Mouse (Mus musculus) liver, adult 2 months (tissue): ENCODE results near the gene 1190007I07Rik. TPM values are rescaled to one million over a fixed set of nuclear protein-coding genes. Genes with fewer than 3 reads are reported as not detected.

Experiments used
- DNase-seq: peaks from one replicate; pipeline ENCODE4 v3.0.0-alpha.2; 2011; ENCODE audit warnings: low read depth, low spot score; ENCODE audit errors: extremely low read depth
- H3K27ac ChIP-seq: fragments of 200-500 bp; replicated peaks from 2 replicates; pipeline ENCODE4 v1.5.1; 2012; ENCODE audit warnings: low read depth, mild to moderate bottlenecking, control low read depth, inconsistent platforms, low read length; ENCODE audit not compliant: insufficient read depth
- H3K27me3 ChIP-seq: fragments of 200-500 bp; 2 replicates; pipeline ENCODE4 v1.6.1; 2012; ENCODE audit warnings: mild to moderate bottlenecking, moderate library complexity, low read length, inconsistent platforms; ENCODE audit not compliant: control insufficient read depth, insufficient read depth
- H3K36me3 ChIP-seq: fragments of 200-500 bp; 2 replicates; pipeline ENCODE4 v1.6.1; 2012; ENCODE audit warnings: low read length, inconsistent platforms; ENCODE audit not compliant: control insufficient read depth, insufficient read depth
- H3K4me1 ChIP-seq: fragments of 200-500 bp; 2 replicates; pipeline ENCODE4 v1.6.1; 2011; ENCODE audit warnings: low read length; ENCODE audit not compliant: control insufficient read depth, insufficient read depth
- H3K4me3 ChIP-seq: fragments of 200-500 bp; 2 replicates; pipeline ENCODE4 v1.5.1; 2011; ENCODE audit warnings: low read depth, mild to moderate bottlenecking, control low read depth, low read length, moderate library complexity; ENCODE audit not compliant: insufficient read depth
- H3K79me2 ChIP-seq: fragments of 200-500 bp; 2 replicates; pipeline ENCODE4 v1.6.1; 2012; ENCODE audit warnings: inconsistent platforms, mild to moderate bottlenecking, low read length, moderate library complexity; ENCODE audit not compliant: control insufficient read depth, insufficient read depth
- H3K9ac ChIP-seq: fragments of 200-500 bp; 2 replicates; pipeline ENCODE4 v1.6.1; 2012; ENCODE audit warnings: low read depth, mild to moderate bottlenecking, control low read depth, inconsistent platforms, low read length
- CTCF ChIP-seq: fragments of 200-500 bp; IDR thresholded peaks from 2 replicates; pipeline ENCODE4 v1.5.1; 2011; ENCODE audit warnings: low read depth, low read length, control low read depth
- POLR2A ChIP-seq: fragments of 200-500 bp; IDR thresholded peaks from 2 replicates; pipeline ENCODE4 v1.6.1; 2011; ENCODE audit warnings: low read length, control low read depth; ENCODE audit not compliant: insufficient read depth; ENCODE audit errors: extremely low read depth
- WGBS: fragments of 180-500 bp; shearing (Covaris S2); methylation state at CpG from one replicate; pipeline ENCODE4 v1.1.7; 2018; 5-methylcytosine and 5-hydroxymethylcytosine counted together
- polyA plus RNA-seq: library from polyadenylated mRNA; depleted of rRNA; stranded (reverse); fragments of >200 nt; gene quantifications from 2 replicates; pipeline ENCODE4 v1.2.3, GENCODE M21; 2012
- total RNA-seq: library from RNA; depleted of rRNA; stranded (reverse); fragments of >200 nt; gene quantifications from 2 replicates; pipeline ENCODE4 v1.2.3, GENCODE M21; 2014

The 1190007I07Rik gene
- total and polyA plus RNA-seq, 2 experiments, result 18.1 to 48.5 TPM

DNA sequence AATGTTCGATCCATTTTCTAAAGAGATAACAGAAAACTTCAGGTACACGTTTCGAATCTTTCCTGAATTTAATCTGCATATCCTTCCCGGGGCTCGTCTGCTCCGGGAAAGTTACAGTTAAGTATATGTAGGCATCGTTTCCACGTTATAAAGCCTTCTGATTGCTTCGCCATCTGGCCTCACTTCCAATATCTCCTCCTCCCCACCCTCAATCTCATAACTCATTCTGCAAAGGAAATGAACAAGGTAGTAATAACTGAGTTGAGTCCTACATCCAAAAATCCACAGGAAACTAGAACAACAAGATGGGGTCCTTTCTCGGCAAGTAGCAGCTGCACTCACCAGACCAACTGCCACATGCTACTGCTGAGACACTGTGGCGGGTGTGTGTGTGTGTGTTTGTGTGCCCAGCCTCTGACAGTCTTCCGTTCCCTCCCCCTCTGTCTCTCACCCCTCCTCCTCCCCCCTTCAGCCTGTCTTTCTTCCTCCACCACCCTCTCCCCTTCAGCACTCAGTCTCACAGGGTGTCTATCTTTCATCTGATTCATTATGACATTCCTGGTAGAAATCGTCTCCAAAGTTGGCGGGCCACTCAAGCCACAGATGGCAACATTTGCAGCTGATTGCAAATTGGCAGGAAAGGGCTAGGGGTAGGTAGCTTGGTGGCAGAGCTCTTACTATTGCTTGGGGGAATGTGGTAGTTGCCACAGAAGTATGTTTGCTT lies 39.4 kb upstream of the 1190007I07Rik start:
- no peaks in the 10 kb centered on the region for H3K36me3 ChIP-seq
- H3K4me1 ChIP-seq, result peaks cover 2% of the 10 kb centered on the region
- H3K9ac ChIP-seq, result no peak overlapping the region
- no peaks in the 10 kb centered on the region for H3K27me3 ChIP-seq
- H3K27ac ChIP-seq, result no peak overlapping the region
- no peak overlapping the region for H3K4me3 ChIP-seq
- no peak for TF ChIP-seq CTCF
- no peak for TF ChIP-seq POLR2A
- H3K79me2 ChIP-seq, result no peaks in the 10 kb centered on the region
- 83% methylated on average over 14 of the region's 14 CpGs for WGBS
- DNase-seq, result no peak

DNA sequence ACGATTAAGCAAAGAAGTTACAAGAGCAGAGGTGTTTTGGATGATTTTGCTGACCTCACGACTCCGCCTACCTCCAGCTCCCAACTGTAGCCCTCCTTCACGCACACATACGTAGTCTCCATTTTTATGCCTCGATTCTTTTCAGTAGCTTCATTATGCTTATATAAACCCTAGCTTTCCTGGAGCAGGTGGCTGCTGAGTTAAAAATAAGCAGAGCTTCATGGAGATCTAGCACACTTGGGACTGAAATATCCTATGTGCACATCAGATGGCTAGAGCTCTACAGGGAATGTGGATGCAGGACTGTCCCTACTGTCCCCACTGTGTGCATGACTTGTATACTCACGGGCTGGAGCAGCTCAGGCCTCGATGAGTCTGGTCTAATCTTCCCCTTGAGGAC lies 38.8 kb upstream of the 1190007I07Rik start:
- Histone ChIP-seq H3K4me1 (peaks cover 2% of the 10 kb centered on the region), H3K36me3 (no peaks in the 10 kb centered on the region), H3K27me3 (no peaks in the 10 kb centered on the region), H3K79me2 (no peaks in the 10 kb centered on the region), H3K9ac (no peak overlapping the region), H3K27ac (no peak overlapping the region), H3K4me3 (no peak overlapping the region)
- WGBS, result 81% methylated on average over 8 of the region's 8 CpGs
- TF ChIP-seq POLR2A (no peak), CTCF (no peak)
- DNase-seq, result no peak

DNA sequence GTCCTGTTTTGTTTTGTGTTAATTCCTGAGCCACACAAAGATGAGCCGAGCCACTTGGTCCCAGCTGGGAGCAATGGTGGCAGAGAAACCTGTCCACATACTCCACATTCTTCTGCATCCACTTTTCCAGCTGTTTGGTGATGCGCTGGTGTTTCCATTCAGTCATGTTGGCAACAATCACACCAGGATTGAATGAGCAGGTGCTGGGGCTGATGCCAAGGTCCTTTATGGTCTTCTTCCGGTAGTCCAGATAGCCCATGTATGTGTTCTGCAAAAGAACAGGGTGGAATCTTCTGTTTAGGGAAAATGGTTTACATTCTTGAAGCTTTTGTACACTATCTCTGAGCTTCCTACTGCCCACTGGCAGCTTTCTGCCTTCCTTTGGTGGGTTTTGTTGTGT lies 31.6 kb upstream of the 1190007I07Rik start:
- H3K79me2 ChIP-seq, result no peaks in the 10 kb centered on the region
- no peaks in the 10 kb centered on the region for H3K27me3 ChIP-seq
- no peak for DNase-seq
- H3K4me3 ChIP-seq, result no peak overlapping the region
- TF ChIP-seq POLR2A (no peak), CTCF (no peak)
- peaks cover 3% of the 10 kb centered on the region; the same call in 1 of the 2 replicates for H3K36me3 ChIP-seq
- no peak overlapping the region for H3K9ac ChIP-seq
- no peak overlapping the region for H3K27ac ChIP-seq
- no peaks in the 10 kb centered on the region for H3K4me1 ChIP-seq
- WGBS, result 84% methylated on average over 3 of the region's 3 CpGs

DNA sequence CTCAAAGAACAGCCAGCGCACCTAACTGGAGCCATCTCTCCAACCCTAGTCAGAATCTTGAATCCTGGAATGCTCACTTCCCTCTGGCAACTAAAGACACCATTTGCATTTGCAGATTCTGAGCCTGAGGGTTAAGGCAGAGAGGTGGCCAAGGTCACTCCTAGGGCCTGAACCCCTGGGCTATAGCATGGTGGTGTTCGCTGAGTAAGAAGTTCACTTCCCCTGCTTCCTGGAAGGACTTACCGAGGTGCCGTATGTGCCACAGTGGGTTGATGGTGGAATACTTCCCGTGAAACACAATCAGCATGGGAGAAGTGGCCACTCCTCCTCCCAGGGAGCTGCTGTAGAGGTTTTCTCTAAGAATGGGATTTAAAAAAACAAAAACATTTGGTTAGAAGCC lies 29.6 kb upstream of the 1190007I07Rik start:
- Histone ChIP-seq H3K27ac (no peak overlapping the region), H3K4me3 (no peak overlapping the region), H3K9ac (no peak overlapping the region), H3K79me2 (no peaks in the 10 kb centered on the region), H3K4me1 (no peaks in the 10 kb centered on the region), H3K27me3 (no peaks in the 10 kb centered on the region), H3K36me3 (peaks cover 6% of the 10 kb centered on the region; the same call in 1 of the 2 replicates)
- 67% methylated on average over 5 of the region's 5 CpGs for WGBS
- no peak for DNase-seq
- TF ChIP-seq CTCF (no peak), POLR2A (no peak)

DNA sequence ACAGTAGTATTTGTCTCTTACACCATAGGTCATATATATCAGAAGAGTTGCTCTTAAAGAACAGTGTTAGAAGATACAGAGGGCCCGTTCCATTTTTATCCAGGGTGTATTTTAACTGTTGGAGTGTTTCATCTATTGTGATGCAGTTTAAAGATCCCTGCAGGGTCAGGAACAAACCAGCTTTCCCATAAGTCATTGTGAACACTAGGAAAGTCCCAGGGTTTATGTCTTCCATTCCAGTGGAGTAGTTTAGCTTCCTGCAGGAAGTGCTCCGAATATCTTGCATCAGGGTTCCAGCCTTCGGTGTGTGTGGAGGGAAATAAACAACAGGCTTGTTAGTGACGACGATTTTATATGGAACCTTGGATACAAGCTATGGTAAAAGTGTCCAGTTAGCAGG lies 28.2 kb upstream of the 1190007I07Rik start:
- Histone ChIP-seq H3K27ac (no peak overlapping the region), H3K79me2 (no peaks in the 10 kb centered on the region), H3K9ac (no peak overlapping the region), H3K4me3 (no peak overlapping the region), H3K27me3 (no peaks in the 10 kb centered on the region), H3K4me1 (no peaks in the 10 kb centered on the region), H3K36me3 (peaks cover 14% of the 10 kb centered on the region)
- TF ChIP-seq CTCF, result no peak
- no peak for TF ChIP-seq POLR2A
- DNase-seq, result no peak
- WGBS, result 84% methylated on average over 5 of the region's 5 CpGs

DNA sequence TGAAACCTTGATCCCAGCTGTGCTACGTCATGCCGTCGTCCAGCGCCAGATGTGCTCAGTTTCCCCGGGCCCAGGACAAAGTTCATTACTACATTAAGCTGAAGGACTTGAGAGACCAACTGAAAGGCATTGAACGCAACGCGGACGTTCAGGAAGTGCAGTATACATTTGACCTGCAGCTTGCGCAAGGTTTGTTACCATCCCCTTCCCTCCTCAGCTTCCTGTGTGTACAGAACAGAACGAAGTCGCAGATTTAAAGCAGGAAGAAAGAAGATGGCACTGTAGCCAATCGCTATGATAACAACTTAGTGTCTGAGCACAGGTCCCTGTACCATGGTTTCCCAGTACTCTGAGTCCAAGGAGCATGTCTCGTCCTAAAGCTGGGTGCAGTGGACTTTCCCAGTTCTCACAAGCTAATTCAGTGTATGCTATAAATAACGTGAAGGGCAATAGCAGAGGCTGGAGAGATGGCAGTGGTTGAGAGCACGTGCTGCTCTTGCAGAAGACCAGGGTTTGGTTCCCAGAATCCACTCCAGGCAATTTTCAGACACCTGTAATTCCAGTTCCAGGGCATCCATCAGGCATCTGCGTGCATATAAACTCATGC lies 24.3 kb upstream of the 1190007I07Rik start:
- Histone ChIP-seq H3K27ac (no peak overlapping the region), H3K27me3 (no peaks in the 10 kb centered on the region), H3K4me1 (no peaks in the 10 kb centered on the region), H3K79me2 (no peaks in the 10 kb centered on the region), H3K9ac (no peak overlapping the region), H3K36me3 (peaks cover 38% of the 10 kb centered on the region), H3K4me3 (no peak overlapping the region)
- 78% methylated on average over 17 of the region's 17 CpGs for WGBS
- DNase-seq, result no peak
- TF ChIP-seq CTCF (no peak), POLR2A (no peak)
